Mouse (Mus musculus): ENCODE measurements around the gene Gm13539. TPM values are rescaled to one million over a fixed set of nuclear protein-coding genes. Genes with fewer than 3 reads are reported as not detected.

The Gm13539 gene
- polyA plus RNA-seq, 1 experiment from 2014 or later: not detected

- no peak overlapping the region for H3K27ac ChIP-seq (replicated peaks)
- no peaks in the 10 kb centered on the region for H3K27me3 ChIP-seq
- no peak overlapping the region for H3K9ac ChIP-seq
- no peaks in the 10 kb centered on the region for H3K36me3 ChIP-seq
- H3K4me3 ChIP-seq (replicated peaks): no peak overlapping the region
- WGBS: 74% methylated on average over 3 of the region's 3 CpGs
- ATAC-seq (ENCODE audit: insufficient number of reproducible peaks, low FRiP score, low TSS enrichment, low read depth): no peak
- no peak overlapping the region for H3K4me2 ChIP-seq (replicated peaks)
- H3K9me3 ChIP-seq (replicated peaks): no peaks in the 10 kb centered on the region
- H3K4me1 ChIP-seq: no peaks in the 10 kb centered on the region
These were observed 48.7 kb downstream of the Gm13539 start for GRCm38 (mm10) chr2:25830786-25831185.

GRCm38 (mm10) chr2:25836291-25836690 is 54.2 kb downstream of the Gm13539 start:
- Histone ChIP-seq H3K9ac (no peak overlapping the region), H3K4me2 (replicated peaks) (no peak overlapping the region), H3K36me3 (no peaks in the 10 kb centered on the region), H3K27ac (replicated peaks) (no peak overlapping the region), H3K4me1 (no peaks in the 10 kb centered on the region), H3K9me3 (replicated peaks) (no peaks in the 10 kb centered on the region), H3K4me3 (replicated peaks) (no peak overlapping the region), H3K27me3 (no peaks in the 10 kb centered on the region)
- 42% methylated on average over 5 of the region's 5 CpGs for WGBS
- ATAC-seq (ENCODE audit: insufficient number of reproducible peaks, low FRiP score, low TSS enrichment, low read depth): 0 out of 2 replicates have a peak, but pooled peaks have one; percentile 24

Other genes starting within 250 kb of the Gm13539 start
- gene Traf2, start 235.3 kb upstream of the Gm13539 start, polyA plus RNA-seq (2015; fragmentation: Nextera tagmentation; extraction: Ambion mirVana): 34.8 and 36.2 TPM in 2 replicates
- gene Edf1, start 224.4 kb upstream of the Gm13539 start, polyA plus RNA-seq (2015; fragmentation: Nextera tagmentation; extraction: Ambion mirVana): 355 and 373 TPM in 2 replicates
- gene Mamdc4, start 207.4 kb upstream of the Gm13539 start, polyA plus RNA-seq (2015; fragmentation: Nextera tagmentation; extraction: Ambion mirVana): 3.3 and 4.9 TPM in 2 replicates
- gene Phpt1, start 207.0 kb upstream of the Gm13539 start, polyA plus RNA-seq (2015; fragmentation: Nextera tagmentation; extraction: Ambion mirVana): 147 and 157 TPM in 2 replicates
- 0.60 and 0.63 TPM in 2 replicates for gene Ajm1, start 200.5 kb upstream of the Gm13539 start, polyA plus RNA-seq (2015; fragmentation: Nextera tagmentation; extraction: Ambion mirVana)
- gene Rabl6, start 173.7 kb upstream of the Gm13539 start, polyA plus RNA-seq (2015; fragmentation: Nextera tagmentation; extraction: Ambion mirVana): 82.1 and 83.3 TPM in 2 replicates
- 0.29 and 0.42 TPM in 2 replicates for gene Ccdc183, start 164.6 kb upstream of the Gm13539 start, polyA plus RNA-seq (2015; fragmentation: Nextera tagmentation; extraction: Ambion mirVana)
- gene Tmem141, start 160.3 kb upstream of the Gm13539 start, polyA plus RNA-seq (2015; fragmentation: Nextera tagmentation; extraction: Ambion mirVana): 28.6 and 30.5 TPM in 2 replicates
- gene Fcna, start 154.2 kb upstream of the Gm13539 start, polyA plus RNA-seq (2015; fragmentation: Nextera tagmentation; extraction: Ambion mirVana): 2.8 and 3.5 TPM in 2 replicates
- gene Lcn8, start 129.1 kb upstream of the Gm13539 start, polyA plus RNA-seq (2015; fragmentation: Nextera tagmentation; extraction: Ambion mirVana): not detected in 2 replicates
- gene Lcn5, start 124.3 kb upstream of the Gm13539 start, polyA plus RNA-seq (2015; fragmentation: Nextera tagmentation; extraction: Ambion mirVana): not detected in 2 replicates
- gene Lcn6, start 105.5 kb upstream of the Gm13539 start, polyA plus RNA-seq (2015; fragmentation: Nextera tagmentation; extraction: Ambion mirVana): not detected in 2 replicates
- not detected in 2 replicates for gene Lcn10, start 99.5 kb upstream of the Gm13539 start, polyA plus RNA-seq (2015; fragmentation: Nextera tagmentation; extraction: Ambion mirVana)
- not detected in 2 replicates for gene Obp2a, start 82.2 kb upstream of the Gm13539 start, polyA plus RNA-seq (2015; fragmentation: Nextera tagmentation; extraction: Ambion mirVana)
- 91.8 and 93.2 TPM in 2 replicates for gene Bmyc, start 75.5 kb upstream of the Gm13539 start, polyA plus RNA-seq (2015; fragmentation: Nextera tagmentation; extraction: Ambion mirVana)
- gene Obp2b, start 45.2 kb upstream of the Gm13539 start, polyA plus RNA-seq (2015; fragmentation: Nextera tagmentation; extraction: Ambion mirVana): not detected in 2 replicates
- not detected in 2 replicates for gene Lcn3, start 16.7 kb upstream of the Gm13539 start, polyA plus RNA-seq (2015; fragmentation: Nextera tagmentation; extraction: Ambion mirVana)
- not detected in 2 replicates for gene Lcn11, start 5.2 kb upstream of the Gm13539 start, polyA plus RNA-seq (2015; fragmentation: Nextera tagmentation; extraction: Ambion mirVana)
- gene Glt6d1, start 33.6 kb downstream of the Gm13539 start, polyA plus RNA-seq (2015; fragmentation: Nextera tagmentation; extraction: Ambion mirVana): not detected in 2 replicates
- gene Lcn9, start 40.9 kb downstream of the Gm13539 start, polyA plus RNA-seq (2015; fragmentation: Nextera tagmentation; extraction: Ambion mirVana): not detected in 2 replicates
- not detected in 2 replicates for gene Sohlh1, start 65.0 kb downstream of the Gm13539 start, polyA plus RNA-seq (2015; fragmentation: Nextera tagmentation; extraction: Ambion mirVana)
- 0.32 and 0.42 TPM in 2 replicates for gene Kcnt1, start 81.5 kb downstream of the Gm13539 start, polyA plus RNA-seq (2015; fragmentation: Nextera tagmentation; extraction: Ambion mirVana)
- gene Camsap1, start 201.0 kb downstream of the Gm13539 start, polyA plus RNA-seq (2015; fragmentation: Nextera tagmentation; extraction: Ambion mirVana): 15.1 and 19.5 TPM in 2 replicates
- 93.8 and 97.1 TPM in 2 replicates for gene Ubac1, start 239.5 kb downstream of the Gm13539 start, polyA plus RNA-seq (2015; fragmentation: Nextera tagmentation; extraction: Ambion mirVana)

Data from embryonic facial prominence, embryonic 15.5 days (tissue).